Mouse (Mus musculus) lung, adult 2 months (tissue): Measurements from ENCODE around the gene Magi2.

Experiments used
- CTCF ChIP-seq: fragments of 200-500 bp; IDR thresholded peaks from 2 replicates; pipeline ENCODE4 v1.5.1; 2011; ENCODE audit warnings: mild to moderate bottlenecking, low read length, control low read depth; ENCODE audit not compliant: insufficient read depth
- POLR2A ChIP-seq: fragments of 200-500 bp; IDR thresholded peaks from 2 replicates; pipeline ENCODE4 v1.6.1; 2011; ENCODE audit warnings: low read depth, mild to moderate bottlenecking, control low read depth, low read length, borderline replicate concordance; ENCODE audit errors: extremely low read depth

GRCm38 (mm10) chr5:20056074-20056842 lies 829.4 kb downstream of the Magi2 start:
- TF ChIP-seq POLR2A (no peak), CTCF (no peak)
